9 mouse cellular contexts compared by ENCODE assay signal in the genomic region with DNA sequence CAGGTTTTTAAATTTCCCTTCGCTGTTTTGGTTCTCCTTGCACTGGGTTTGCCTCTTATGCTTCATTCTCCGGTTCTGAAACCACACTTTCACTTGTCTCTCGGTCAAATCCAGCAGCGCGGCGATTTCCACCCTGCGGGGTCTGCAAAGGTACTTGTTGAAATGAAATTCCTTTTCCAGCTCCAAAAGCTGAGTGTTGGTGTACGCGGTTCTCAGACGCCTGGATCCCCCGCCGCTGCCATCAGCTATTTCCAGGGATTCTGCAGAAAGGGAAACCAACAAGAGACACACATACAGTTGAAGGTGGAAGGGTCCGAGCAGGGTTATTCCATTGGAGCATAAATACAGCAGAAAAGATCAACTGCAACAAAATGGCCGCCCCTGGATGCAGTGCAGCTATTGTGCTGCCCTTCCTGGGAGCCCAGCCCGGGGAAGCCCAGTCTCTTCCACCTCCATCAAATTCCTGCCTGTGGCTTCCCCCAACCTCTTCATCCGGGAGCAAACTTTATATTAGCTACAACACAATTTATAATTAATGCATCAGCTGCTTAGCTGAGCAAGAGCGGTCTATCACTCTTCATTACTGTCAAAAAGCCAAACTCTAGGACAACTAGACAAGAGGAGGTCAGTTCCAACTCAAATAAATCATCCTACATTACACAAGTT. TPM values are rescaled to one million over a fixed set of nuclear protein-coding genes. Genes with fewer than 3 reads are reported as not detected.
DNase-seq lines count a peak whose midpoint lies in the region; ATAC-seq lines count a peak whose summit lies in the region.
"Had no signal": no experiment of that assay in that cellular context is flagged by ENCODE, and none has a peak within 500 bp of the region (broad histone marks: within the 10 kb centered on the region; RNA-seq: fewer than 3 reads in every experiment).

No protein-coding gene starts in this region.

- 0 out of 2 replicates have a peak overlapping the region, but pooled peaks have one; percentile 40 for H3K9ac ChIP-seq in limb, embryonic 12.5 days (replicated peaks)
- peak overlapping the region; percentile 81 for H3K9ac ChIP-seq in stomach, embryonic 16.5 days (ENCODE audit: low read length)

- H3K9me3 ChIP-seq in limb, embryonic 12.5 days, result no peaks in the 10 kb centered on the region
- H3K9me3 ChIP-seq in stomach, embryonic 16.5 days (replicated peaks; ENCODE audit: control insufficient read depth, low read length), result no peaks in the 10 kb centered on the region

- peaks cover 73% of the 10 kb centered on the region for H3K4me1 ChIP-seq in limb, embryonic 12.5 days (replicated peaks)
- peaks cover 23% of the 10 kb centered on the region for H3K4me1 ChIP-seq in stomach, embryonic 16.5 days (ENCODE audit: control insufficient read depth, insufficient read depth, low read length)

- peaks cover 80% of the 10 kb centered on the region for H3K27me3 ChIP-seq in limb, embryonic 12.5 days
- no peaks in the 10 kb centered on the region for H3K27me3 ChIP-seq in stomach, embryonic 16.5 days (ENCODE audit: control insufficient read depth, insufficient read depth, low read length)

- no peak for ATAC-seq in limb, embryonic 12.5 days (ENCODE audit: insufficient number of reproducible peaks, insufficient read depth, low FRiP score, low TSS enrichment, low read depth)
- ATAC-seq in stomach, embryonic 16.5 days (ENCODE audit: insufficient read depth, low FRiP score), result peak; percentile 1; the same call in 1 of the 2 replicates
- no peak for ATAC-seq in megakaryocyte, adult 5-6 weeks (ENCODE audit: poor library complexity, severe bottlenecking)

- WGBS in limb, embryonic 12.5 days, result 6% methylated on average over 17 of the region's 17 CpGs
- 11% methylated on average over 17 of the region's 17 CpGs for WGBS in stomach, embryonic 16.5 days

- peak overlapping the region; percentile 64 for H3K4me2 ChIP-seq in limb, embryonic 12.5 days
- peak overlapping the region; percentile 65 for H3K4me2 ChIP-seq in stomach, embryonic 16.5 days (ENCODE audit: low read depth, low read length)

- H3K4me3 ChIP-seq in limb, embryonic 12.5 days (replicated peaks), result peak overlapping the region; percentile 37
- H3K4me3 ChIP-seq in stomach, embryonic 16.5 days (replicated peaks; ENCODE audit: low read length), result peak overlapping the region; percentile 61

- no peaks in the 10 kb centered on the region for H3K36me3 ChIP-seq in limb, embryonic 12.5 days
- no peaks in the 10 kb centered on the region for H3K36me3 ChIP-seq in stomach, embryonic 16.5 days (ENCODE audit: control insufficient read depth, insufficient read depth, low read length)

- peak overlapping the region; percentile 51; the same call in 1 of the 2 replicates for H3K27ac ChIP-seq in limb, embryonic 12.5 days
- peak overlapping the region; percentile 94 for H3K27ac ChIP-seq in stomach, embryonic 16.5 days (ENCODE audit: low read length)

- DNase-seq in adrenal gland, postnatal 14 days, result peak; percentile 61
- DNase-seq in adrenal gland, postnatal 4 days (ENCODE audit: low spot score in 2 of 2), result no peak
- DNase-seq in retina, embryonic 14.5 days (ENCODE audit: low spot score), result peak; percentile 45
- DNase-seq in retina, postnatal 1 day, result no peak
- DNase-seq in right cerebral cortex, postnatal 25 days, result no peak

RNA-seq across cellular contexts. Expression of a gene that starts 1.1 kb away (rescaled TPM):
- total RNA-seq in adrenal gland, postnatal 14 days (2021), result 3.3 and 3.8 TPM in 2 replicates
- 1 to 10 TPM; 5.3 to 6.2 TPM for total RNA-seq in adrenal gland, postnatal 4 days (2021)
- polyA plus RNA-seq in limb, embryonic 12.5 days (2016; fragmentation: Nextera tagmentation; extraction: Ambion mirVana), result 1.8 and 2.0 TPM in 2 replicates
- polyA plus RNA-seq in stomach, embryonic 16.5 days (2015; fragmentation: Nextera tagmentation; extraction: Ambion mirVana), result 7.4 and 8.5 TPM in 2 replicates
- total RNA-seq in megakaryocyte, adult 5-6 weeks (2015), result not detected in 2 replicates
- total RNA-seq in megakaryocyte, adult 5-6 weeks (2017), result not detected in 2 replicates
- total RNA-seq: neutrophil, adult 5-6 weeks had no signal

RNA-seq across cellular contexts. Expression of a gene that starts 5.4 kb away (rescaled TPM):
- total RNA-seq in adrenal gland, postnatal 14 days (2021), result 0.64 and 1.1 TPM in 2 replicates
- total RNA-seq in adrenal gland, postnatal 4 days (2021), result 1 to 10 TPM; 1.2 to 1.4 TPM
- polyA plus RNA-seq in limb, embryonic 12.5 days (2016; fragmentation: Nextera tagmentation; extraction: Ambion mirVana), result 0.58 and 0.70 TPM in 2 replicates
- polyA plus RNA-seq in stomach, embryonic 16.5 days (2015; fragmentation: Nextera tagmentation; extraction: Ambion mirVana), result 1.4 and 1.5 TPM in 2 replicates
- 0.11 TPM in 1 of 2 replicates, not detected in the other for total RNA-seq in megakaryocyte, adult 5-6 weeks (2015)
- 0.37 TPM in 1 of 2 replicates, not detected in the other for total RNA-seq in megakaryocyte, adult 5-6 weeks (2017)
- total RNA-seq: neutrophil, adult 5-6 weeks had no signal

RNA-seq across cellular contexts. Expression of a gene that starts 13.8 kb away (rescaled TPM):
- total RNA-seq in adrenal gland, postnatal 14 days (2021), result 0.45 and 0.63 TPM in 2 replicates
- total RNA-seq in adrenal gland, postnatal 4 days (2021), result 1 to 10 TPM; 1.0 to 1.6 TPM
- 0.91 and 0.98 TPM in 2 replicates for polyA plus RNA-seq in limb, embryonic 12.5 days (2016; fragmentation: Nextera tagmentation; extraction: Ambion mirVana)
- polyA plus RNA-seq in stomach, embryonic 16.5 days (2015; fragmentation: Nextera tagmentation; extraction: Ambion mirVana), result 2.1 and 2.6 TPM in 2 replicates
- total RNA-seq in megakaryocyte, adult 5-6 weeks (2015), result not detected in 2 replicates
- not detected in 2 replicates for total RNA-seq in megakaryocyte, adult 5-6 weeks (2017)
- total RNA-seq: neutrophil, adult 5-6 weeks had no signal

RNA-seq across cellular contexts. Expression of a gene that starts 28.1 kb away (rescaled TPM):
- 6.4 and 7.3 TPM in 2 replicates for total RNA-seq in adrenal gland, postnatal 14 days (2021)
- total RNA-seq in adrenal gland, postnatal 4 days (2021), result 1 to 10 TPM; 6.5 to 7.3 TPM
- 0.35 and 0.90 TPM in 2 replicates for polyA plus RNA-seq in limb, embryonic 12.5 days (2016; fragmentation: Nextera tagmentation; extraction: Ambion mirVana)
- 2.5 and 2.8 TPM in 2 replicates for polyA plus RNA-seq in stomach, embryonic 16.5 days (2015; fragmentation: Nextera tagmentation; extraction: Ambion mirVana)
- 0.27 TPM in 1 of 2 replicates, not detected in the other for total RNA-seq in megakaryocyte, adult 5-6 weeks (2015)
- 0.28 TPM in 1 of 2 replicates, not detected in the other for total RNA-seq in megakaryocyte, adult 5-6 weeks (2017)
- total RNA-seq: neutrophil, adult 5-6 weeks had no signal

RNA-seq across cellular contexts. Expression of a gene that starts 40.9 kb away (rescaled TPM):
- 25.8 and 26.3 TPM in 2 replicates for total RNA-seq in adrenal gland, postnatal 14 days (2021)
- total RNA-seq in adrenal gland, postnatal 4 days (2021), result 10 to 100 TPM; 25.9 TPM
- polyA plus RNA-seq in limb, embryonic 12.5 days (2016; fragmentation: Nextera tagmentation; extraction: Ambion mirVana), result 8.2 and 9.2 TPM in 2 replicates
- polyA plus RNA-seq in stomach, embryonic 16.5 days (2015; fragmentation: Nextera tagmentation; extraction: Ambion mirVana), result 8.8 and 11.0 TPM in 2 replicates
- total RNA-seq in megakaryocyte, adult 5-6 weeks (2015), result 0.09 and 0.13 TPM in 2 replicates
- 0.18 TPM in 1 of 2 replicates, not detected in the other for total RNA-seq in megakaryocyte, adult 5-6 weeks (2017)
- total RNA-seq: neutrophil, adult 5-6 weeks had no signal

Comparison
In these comparisons a context has a peak if more than half of its experiments do, and no peak if none do; other contexts are left out.
1. DNase-seq: peak in adrenal gland, postnatal 14 days (single experiment) and retina, embryonic 14.5 days (single experiment); none in adrenal gland, postnatal 4 days (0 of 2), retina, postnatal 1 day (single experiment) and right cerebral cortex, postnatal 25 days (single experiment).